Mouse (Mus musculus) CD4-positive, CD25-positive, alpha-beta regulatory T cell, adult 4 months (primary cell): Measurements from ENCODE around the gene Arhgef39. TPM values are rescaled to one million over a fixed set of nuclear protein-coding genes. Genes with fewer than 3 reads are reported as not detected.

Experiments
- ATAC-seq: one replicate; pipeline ENCODE4 v1.8.0; 2017
- polyA plus RNA-seq, 2 experiments: library from polyadenylated mRNA; unstranded; fragments of 100-300 nt; shearing (Covaris generic); gene quantifications; one replicate each; pipeline ENCODE4 v1.2.1; 2017

Arhgef39 gene
- polyA plus RNA-seq, 2 experiments from 2014 or later, result 4.9 to 8.3 TPM

DNA sequence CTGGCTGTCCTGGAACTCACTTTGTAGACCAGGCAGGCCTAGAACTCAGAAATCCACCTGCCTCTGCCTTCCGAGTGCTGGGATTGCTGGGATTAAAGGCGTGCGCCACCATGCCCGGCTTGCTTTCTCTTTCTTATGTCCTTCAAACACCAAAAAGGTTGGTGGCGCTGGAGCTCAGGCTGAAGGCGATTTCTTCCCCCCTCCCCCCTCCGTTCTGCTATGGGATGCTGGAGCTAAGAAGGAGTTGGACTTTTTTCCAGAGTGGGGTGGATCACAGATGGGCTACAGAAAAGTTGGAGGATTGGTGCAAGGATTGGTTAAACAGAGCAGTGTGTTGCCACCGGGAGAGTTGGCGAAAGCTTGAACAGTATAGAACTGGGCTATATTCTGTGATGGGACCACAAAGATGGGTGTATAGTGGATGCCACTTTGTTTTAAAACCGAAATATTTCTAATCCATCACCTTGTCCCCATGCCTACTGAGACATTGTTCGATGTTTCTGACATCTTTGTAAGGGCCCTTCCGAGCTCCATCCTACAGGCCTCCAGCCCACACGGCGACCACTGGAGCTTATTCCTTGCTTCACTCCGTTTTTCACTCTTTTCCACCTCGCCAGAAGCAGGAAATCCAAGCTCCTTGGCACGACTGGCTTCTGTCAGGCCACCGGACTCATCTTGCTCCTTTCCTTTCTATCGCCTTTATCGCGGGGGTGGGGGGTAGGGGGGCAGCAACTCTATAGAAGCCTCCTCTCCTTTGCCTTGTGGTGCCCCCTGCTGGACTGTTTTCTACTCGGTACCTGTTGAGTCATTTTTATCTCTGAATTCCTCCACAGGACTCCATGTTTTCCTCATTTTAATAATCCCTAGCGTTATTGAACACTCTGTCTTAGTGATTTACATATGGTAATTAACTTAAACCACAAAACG lies 20.3 kb downstream of the Arhgef39 start:
- peak; percentile 10 for ATAC-seq

DNA sequence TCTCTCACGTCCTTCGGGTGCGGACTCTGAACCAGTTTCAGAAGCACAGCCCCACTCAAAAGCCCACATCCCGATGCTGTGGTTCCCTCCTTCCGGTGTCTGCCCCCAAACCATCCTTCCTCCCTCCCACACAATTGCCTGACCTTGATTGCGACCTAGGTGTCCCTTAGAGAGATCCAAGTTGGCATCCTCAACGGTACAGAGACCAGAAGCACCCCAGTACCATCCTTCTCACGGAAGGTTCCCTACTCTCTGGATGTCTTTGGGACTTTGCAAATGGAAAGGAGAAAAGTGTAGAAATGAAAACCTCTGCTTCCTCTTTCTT lies 21.0 kb downstream of the Arhgef39 start:
- ATAC-seq, result peak; percentile 70

DNA sequence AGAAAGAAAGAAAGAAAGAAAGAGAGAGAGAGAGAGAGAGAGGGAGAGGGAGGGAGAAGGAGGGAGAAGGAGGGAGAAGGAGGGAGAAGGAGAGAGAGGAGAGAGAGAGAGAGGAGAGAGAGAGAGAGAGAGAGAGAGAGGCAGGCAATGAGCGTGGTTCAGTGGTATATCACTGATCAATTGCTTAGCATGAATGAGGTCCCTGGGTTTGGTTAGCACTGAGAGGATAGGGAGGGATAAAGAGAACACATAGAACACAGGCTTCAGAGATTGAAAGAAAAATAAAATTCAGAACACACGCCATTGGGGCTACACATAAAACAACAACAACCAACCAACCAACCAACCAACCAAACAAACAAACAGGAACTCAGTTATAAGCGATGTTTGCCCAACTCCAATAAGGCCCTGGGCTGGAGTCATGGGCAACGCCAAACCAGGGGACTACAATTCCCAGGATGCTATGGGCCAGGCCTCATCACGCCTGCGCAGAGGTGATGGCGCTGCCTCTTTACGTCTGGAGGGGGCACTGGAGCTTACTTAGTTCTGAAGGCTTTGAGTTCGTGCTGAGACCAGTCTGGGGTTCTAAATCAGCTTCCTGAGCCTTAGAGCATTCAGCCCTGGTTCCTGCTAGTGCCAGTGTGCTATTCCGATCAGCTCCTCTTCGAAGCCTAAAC lies 21.5 kb downstream of the Arhgef39 start:
- peak; percentile 66 for ATAC-seq

DNA sequence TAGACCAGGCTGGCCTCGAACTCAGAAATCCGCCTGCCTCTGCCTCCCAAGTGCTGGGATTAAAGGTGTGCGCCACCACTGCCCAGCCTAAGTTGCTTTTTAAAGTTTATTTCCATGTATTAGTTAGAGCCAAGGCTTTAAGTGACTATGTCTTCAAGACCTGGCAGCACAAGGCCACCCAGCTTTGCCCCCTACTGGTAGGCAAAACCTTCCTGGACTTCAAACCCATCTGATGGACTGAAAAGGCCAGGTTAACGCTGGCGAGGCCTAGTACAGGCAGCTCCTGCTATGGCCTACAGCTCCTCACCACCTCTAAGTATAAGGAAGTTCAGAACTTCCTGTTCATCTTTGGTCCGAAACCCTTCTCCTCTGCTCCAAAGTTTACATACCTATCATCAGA lies 22.9 kb downstream of the Arhgef39 start:
- no peak for ATAC-seq

DNA sequence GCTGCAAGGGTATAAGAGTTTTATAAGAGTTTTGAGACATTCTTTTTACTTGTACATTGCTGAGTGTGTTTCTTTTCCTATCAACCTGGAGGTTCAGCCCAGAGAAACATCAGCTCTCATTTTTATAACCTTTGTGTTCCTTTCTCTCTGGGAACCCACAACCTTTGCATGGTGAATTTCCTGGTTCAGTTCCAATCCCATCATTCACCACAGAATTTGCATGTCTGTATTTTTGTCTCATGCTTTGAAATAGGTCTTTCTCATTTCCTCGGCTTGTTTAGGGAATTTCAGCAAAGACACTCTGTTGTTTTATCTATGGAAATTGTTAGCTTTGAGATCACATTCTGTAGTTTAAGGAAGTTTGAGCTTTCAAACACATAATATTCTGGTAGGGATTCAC lies 25.9 kb downstream of the Arhgef39 start:
- no peak for ATAC-seq

DNA sequence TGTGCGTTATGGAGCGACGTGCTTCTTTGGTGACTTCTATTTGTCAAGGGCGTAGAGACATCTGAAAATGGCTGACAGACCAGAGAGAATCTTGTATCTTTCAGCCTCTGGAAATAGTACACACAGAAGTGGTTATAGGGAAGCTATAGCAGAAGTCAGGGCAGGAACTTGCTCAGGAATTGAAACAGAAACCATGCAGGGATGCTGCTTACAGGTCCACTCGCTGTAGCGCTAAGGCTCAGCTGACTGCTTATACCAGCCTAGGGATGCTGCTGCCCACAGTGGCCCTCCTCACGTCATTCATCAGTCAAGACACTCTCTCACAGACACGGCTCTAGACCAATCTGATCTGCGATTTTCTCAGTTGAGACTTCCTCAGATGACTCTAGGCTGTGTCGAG lies 29.2 kb downstream of the Arhgef39 start:
- no peak for ATAC-seq

DNA sequence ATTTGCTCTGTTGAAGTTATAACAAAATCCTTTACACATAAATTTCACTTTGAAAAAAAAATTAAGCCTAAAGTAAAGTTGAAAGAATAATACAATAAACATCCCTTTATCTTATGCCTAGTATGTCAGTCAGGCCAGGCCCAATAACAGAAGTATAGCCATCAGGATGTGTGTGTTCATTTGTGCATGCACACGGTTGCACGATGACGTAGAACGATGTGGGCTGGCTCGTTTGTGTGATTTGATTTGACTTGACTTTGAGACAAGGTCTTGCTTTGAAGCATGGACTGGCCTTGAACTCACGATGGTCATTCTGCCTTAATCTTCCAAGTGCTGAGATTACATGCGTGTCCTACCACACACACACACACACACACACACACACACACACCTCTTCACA lies 32.6 kb downstream of the Arhgef39 start:
- no peak for ATAC-seq

DNA sequence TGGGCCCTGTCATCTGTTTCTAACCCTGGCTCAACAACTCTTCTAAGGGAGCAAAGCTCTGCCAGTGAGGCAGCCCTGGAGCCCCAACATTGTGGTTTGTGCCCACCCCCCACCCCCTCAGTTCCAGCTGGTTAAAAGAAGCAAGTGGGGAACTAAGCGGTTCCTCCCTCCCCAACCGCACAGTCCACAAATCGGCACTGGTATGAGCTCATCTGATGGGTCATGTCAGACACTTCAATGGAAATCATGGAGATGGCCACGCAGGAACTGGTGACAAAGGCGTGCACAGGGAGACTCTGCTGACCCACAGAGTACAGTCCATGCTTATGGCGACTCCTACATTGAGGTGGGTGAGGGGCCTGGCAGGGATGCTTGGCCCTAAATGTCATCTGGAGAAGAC lies 33.6 kb downstream of the Arhgef39 start:
- ATAC-seq, result no peak

DNA sequence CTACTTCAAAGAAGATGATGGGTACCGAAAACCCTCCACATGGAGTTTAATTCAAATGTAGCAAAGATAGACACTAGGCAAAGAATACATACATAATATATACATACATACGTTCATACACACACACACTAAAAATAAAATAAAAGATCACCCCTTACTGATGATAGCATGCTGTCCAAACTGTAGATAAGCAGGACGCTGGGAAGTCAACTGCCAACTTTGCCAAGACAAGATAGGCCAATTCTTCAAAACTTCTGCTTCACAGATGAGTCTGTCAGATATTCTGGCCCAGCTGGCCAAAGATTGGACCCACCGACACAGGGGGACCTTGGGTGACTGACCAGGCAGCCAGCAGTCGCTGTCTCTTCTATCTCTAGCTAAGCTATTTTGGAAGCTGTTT lies 36.4 kb downstream of the Arhgef39 start:
- ATAC-seq, result no peak

DNA sequence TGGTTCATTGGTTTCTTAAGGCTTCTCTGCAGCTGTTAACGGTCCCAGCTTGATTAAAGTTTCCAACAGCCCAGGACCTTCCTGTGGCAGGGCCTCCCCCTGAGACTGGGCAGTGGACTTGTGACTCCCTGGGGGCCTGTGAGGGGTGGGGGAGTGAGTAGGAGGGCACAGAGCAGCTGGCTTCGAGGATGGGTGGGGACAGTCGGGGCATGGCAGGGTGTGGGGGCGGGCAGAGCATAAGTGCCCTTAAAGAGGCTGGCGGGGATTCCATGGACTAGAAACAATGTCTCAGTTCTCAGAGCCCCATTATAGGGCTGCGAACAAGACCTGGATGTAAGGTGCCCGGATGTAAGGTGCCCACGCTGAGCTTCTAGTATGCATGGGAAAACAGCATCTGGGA lies 42.4 kb downstream of the Arhgef39 start:
- ATAC-seq, result peak; percentile 9

DNA sequence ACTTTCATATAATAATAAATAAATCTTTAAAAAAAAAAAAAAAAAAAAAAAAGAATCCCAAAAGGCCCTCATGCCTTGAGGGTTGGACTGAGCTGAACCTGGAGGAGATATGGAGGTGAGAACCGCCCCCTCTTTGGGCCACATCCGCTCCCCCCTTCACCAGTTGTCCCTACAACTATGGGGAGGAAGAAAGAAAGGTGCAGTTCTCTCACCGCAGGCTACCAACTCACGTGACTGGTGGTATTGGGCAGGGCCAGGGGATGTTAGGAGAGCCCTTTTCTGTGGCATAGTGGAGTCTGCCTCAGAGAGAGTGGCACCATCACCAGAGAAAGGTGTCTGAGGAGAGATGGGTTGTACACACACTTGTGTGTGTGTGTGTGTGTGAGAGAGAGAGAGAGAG lies 43.0 kb downstream of the Arhgef39 start:
- ATAC-seq, result peak; percentile 88

DNA sequence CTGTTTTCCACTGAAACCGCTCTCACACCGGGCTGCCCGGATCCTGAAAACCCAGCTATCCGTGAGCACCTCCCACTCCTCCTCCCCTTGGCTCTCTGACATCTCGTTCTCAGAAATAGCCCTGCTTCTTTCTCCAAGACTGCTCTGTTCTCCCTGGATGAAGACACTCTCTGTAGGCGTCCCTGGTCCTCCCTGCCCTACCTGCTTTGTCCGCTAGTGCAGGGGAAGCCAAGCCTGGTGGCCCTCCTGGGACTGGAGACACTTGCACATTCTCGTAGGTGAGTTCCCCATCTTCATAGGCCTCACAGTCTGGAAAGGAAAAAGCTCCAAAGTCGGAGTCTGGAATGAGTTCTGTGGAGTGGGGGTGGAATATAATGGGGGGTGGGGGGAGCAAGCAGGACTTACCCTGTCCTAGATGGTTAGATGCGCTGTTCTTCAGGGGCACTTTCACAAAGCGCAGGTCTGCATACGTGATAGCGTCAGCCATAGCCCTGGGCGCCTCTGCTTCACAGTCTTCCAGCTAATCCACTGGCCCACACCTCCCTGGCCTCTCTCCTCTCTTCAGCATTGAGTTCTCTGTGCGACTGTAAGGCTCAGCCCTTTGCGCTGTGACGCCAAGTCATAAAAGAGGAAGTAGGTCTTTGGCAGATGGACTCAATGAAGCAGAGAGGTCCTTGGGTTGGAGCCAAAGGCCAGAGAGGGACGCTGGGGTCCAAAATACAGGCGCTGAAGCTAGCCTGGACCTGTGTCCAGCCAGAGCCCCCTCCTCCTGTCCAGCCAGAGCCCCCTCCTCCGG lies 45.3 kb downstream of the Arhgef39 start, which contains the start of gene Cd72:
Gene Cd72 (minus strand): TSS at position 588 of the 796 bp plus-strand sequence.
- ATAC-seq, result peak; percentile 36

DNA sequence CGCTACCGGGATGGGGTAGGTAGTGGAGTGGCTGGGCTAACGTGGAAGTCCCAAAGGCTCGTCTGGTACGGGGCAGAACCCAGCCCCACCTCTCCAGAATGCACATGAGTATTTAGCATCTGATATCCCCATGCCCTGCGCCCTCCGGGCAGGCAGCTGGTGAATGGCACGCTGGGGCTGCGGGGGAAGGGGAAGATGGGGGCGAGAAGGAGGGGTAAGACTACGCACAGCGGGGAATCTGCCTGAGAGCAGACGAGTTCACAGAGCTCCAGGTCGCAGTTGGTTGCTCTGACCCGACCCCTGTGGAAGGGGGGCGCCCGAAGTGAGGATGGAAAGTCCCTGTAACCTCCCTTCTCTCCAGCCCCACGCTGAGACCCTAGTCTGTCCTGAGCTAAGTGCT lies 46.1 kb downstream of the Arhgef39 start:
- ATAC-seq, result peak; percentile 14

DNA sequence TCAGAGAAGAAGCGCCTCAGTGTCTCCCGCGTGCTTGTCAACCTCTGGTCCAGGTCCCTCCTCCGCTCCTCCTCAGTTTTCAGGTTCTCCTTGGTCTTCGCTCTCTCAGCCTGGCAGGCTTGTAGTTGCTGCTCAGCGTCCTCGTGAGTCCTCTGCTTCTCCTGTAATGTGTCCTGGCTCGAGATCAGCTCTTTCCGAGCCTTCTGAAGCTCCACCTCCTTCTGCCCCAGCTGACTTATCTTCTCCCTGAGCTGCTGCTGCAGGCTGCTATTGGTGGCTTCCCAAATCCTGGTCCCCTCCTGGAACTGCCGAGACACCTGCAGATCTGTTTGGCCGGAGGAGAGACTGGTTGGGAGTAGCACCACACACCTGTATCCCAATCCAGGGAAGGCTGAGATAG lies 47.2 kb downstream of the Arhgef39 start:
- ATAC-seq, result no peak

DNA sequence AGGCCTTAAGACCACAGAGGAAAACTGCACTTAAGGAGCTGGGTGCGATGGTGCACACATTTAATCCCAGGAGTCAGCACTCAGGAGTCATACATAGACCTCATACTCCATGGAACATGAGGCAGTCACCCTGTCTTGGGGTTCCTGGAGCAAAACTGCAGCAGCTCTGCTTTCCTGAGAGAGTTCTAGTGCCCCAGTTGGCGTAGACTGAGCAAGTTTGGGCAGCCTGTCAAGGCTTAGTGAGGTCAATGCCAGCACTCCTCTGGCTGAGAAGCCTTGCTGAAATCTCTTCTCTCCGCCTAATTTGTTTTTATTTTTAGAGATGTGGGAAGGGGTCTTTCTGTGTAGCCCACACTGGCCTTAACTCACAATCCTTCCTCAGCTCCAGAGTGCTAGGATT lies 50.9 kb downstream of the Arhgef39 start:
- ATAC-seq, result no peak

DNA sequence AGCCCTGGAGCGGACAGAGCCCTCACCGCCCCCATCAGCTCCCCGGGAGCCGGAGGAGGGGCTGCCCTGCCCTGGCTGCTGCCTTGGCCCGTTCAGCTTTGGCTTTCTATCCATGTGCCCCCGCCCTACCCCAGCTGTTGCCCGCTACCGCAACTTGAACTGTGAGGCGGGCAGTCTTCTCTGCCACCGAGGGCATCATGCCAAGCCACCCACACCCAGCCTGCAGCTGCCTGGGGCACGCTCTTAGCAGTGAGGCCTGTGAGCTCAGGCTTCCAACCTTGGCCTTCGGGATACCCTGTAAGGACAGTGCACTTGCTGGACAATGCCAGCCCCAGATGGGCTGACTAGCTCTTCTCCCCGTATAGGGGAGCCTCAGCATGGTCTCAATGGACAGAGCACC lies 52.2 kb downstream of the Arhgef39 start:
- no peak for ATAC-seq

Other genes starting within 250 kb of the Arhgef39 start
- not detected for gene Atp8b5, start 232.5 kb downstream of the Arhgef39 start, polyA plus RNA-seq
- not detected for gene Rusc2, start 117.7 kb downstream of the Arhgef39 start, polyA plus RNA-seq
- not detected for gene Fam166b, start 70.6 kb downstream of the Arhgef39 start, polyA plus RNA-seq
- gene Tesk1, start 57.8 kb downstream of the Arhgef39 start, polyA plus RNA-seq, result 1 to 10 TPM in 1 of 2 experiments, under 1 TPM in 1; 0.37 to 1.7 TPM
- 100 to 1,000 TPM; 132 to 166 TPM for gene Cd72, start 45.1 kb downstream of the Arhgef39 start, polyA plus RNA-seq
- 100 to 1,000 TPM; 144 to 199 TPM for gene Sit1, start 16.0 kb downstream of the Arhgef39 start, polyA plus RNA-seq
- gene Ccdc107, start 6.8 kb downstream of the Arhgef39 start, polyA plus RNA-seq, result 10 to 100 TPM; 64.0 to 76.0 TPM
- 1 to 10 TPM in 1 of 2 experiments, under 1 TPM in 1; 0.32 to 1.5 TPM for gene Car9, start 7.3 kb upstream of the Arhgef39 start, polyA plus RNA-seq
- gene Tpm2, start 24.1 kb upstream of the Arhgef39 start, polyA plus RNA-seq, result not detected
- 100 to 1,000 TPM; 114 to 125 TPM for gene Creb3, start 62.6 kb upstream of the Arhgef39 start, polyA plus RNA-seq
- 100 to 1,000 TPM in 1 of 2 experiments, 10 to 100 TPM in 1; 83.5 to 103 TPM for gene Tln1, start 63.0 kb upstream of the Arhgef39 start, polyA plus RNA-seq
- gene Rgp1, start 79.0 kb upstream of the Arhgef39 start, polyA plus RNA-seq, result 10 to 100 TPM in 1 of 2 experiments, 1 to 10 TPM in 1; 6.7 to 13.0 TPM
- gene Gba2, start 79.2 kb upstream of the Arhgef39 start, polyA plus RNA-seq, result 10 to 100 TPM; 12.1 to 15.5 TPM
- gene Msmp, start 84.8 kb upstream of the Arhgef39 start, polyA plus RNA-seq, result not detected
- gene Npr2, start 132.2 kb upstream of the Arhgef39 start, polyA plus RNA-seq, result not detected
- not detected for gene Spag8, start 153.9 kb upstream of the Arhgef39 start, polyA plus RNA-seq
- gene Hint2, start 156.8 kb upstream of the Arhgef39 start, polyA plus RNA-seq, result 10 to 100 TPM; 38.8 to 43.7 TPM
- gene Tmem8b, start 169.3 kb upstream of the Arhgef39 start, polyA plus RNA-seq, result 1 to 10 TPM in 1 of 2 experiments, under 1 TPM in 1; 0.77 to 1.8 TPM
- 1 to 10 TPM; 2.4 to 2.6 TPM for gene Fam221b, start 169.4 kb upstream of the Arhgef39 start, polyA plus RNA-seq
- not detected for gene Olfr70, start 201.1 kb upstream of the Arhgef39 start, polyA plus RNA-seq
- not detected for gene Olfr71, start 210.6 kb upstream of the Arhgef39 start, polyA plus RNA-seq
- not detected for gene Hrct1, start 227.5 kb upstream of the Arhgef39 start, polyA plus RNA-seq
- gene Spaar, start 230.3 kb upstream of the Arhgef39 start, polyA plus RNA-seq, result not detected